28 mouse cellular contexts compared by ENCODE assay signal in the genomic region with DNA sequence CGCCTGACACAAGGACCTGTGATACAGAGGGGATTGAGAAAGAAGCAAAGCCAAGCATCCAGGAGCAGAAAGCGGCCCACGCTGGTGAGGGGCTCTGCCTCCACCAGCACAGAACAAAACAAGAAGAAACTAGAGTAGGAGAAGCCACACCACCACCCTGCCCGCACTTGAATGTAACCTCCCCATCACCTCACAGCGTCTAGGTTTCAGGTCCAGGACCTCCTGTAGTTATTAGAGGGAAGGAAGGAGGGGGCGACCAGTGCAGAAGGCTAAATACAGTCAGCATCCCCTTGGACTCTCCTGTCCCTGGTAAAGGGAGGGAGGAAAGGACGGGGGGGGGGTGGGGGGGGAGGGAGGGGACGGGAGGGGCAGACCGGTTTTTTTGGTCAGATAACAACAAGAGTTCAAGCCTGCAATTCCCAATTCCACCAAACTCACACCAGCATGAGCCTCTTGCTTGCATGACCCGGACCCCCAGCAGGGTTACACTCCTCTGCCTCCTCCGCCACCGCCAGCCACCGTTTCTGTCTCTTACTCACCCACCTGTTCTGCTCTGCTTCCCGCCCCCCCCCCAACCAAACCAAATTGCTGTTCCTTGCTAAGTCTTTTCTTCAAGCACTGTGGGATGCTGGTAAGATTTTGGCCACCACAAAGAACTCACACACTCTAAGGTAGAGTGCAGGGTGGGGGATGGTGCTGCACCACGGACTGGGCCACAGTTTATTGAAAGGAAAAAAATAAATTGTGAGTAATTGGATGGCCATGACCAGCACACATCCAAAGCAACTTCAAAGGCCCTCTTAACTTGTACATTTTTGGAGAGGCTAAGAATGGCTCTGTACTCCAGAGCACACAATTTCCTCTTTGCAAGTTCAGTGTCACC. TPM values are rescaled to one million over a fixed set of nuclear protein-coding genes. Genes with fewer than 3 reads are reported as not detected.
DNase-seq lines count a peak whose midpoint lies in the region; ATAC-seq lines count a peak whose summit lies in the region.
"Had no signal": no experiment of that assay in that cellular context is flagged by ENCODE, and none has a peak within 500 bp of the region (broad histone marks: within the 10 kb centered on the region; RNA-seq: fewer than 3 reads in every experiment).

No protein-coding gene starts in this region.

- H3K27me3 ChIP-seq in kidney, embryonic 14.5 days (ENCODE audit: control insufficient read depth, insufficient read depth, low read length): peaks cover 89% of the 10 kb centered on the region
- peaks cover 68% of the 10 kb centered on the region for H3K27me3 ChIP-seq in neural tube, embryonic 15.5 days (replicated peaks)

- no peak overlapping the region for H3K9ac ChIP-seq in kidney, embryonic 14.5 days (ENCODE audit: low read depth, low read length)
- H3K9ac ChIP-seq in neural tube, embryonic 15.5 days (replicated peaks): no peak overlapping the region
- H3K9ac ChIP-seq: forebrain, embryonic 12.5 days; hindbrain, embryonic 13.5 days; liver, embryonic 13.5 days had no signal

- no peak overlapping the region for H3K27ac ChIP-seq in kidney, embryonic 14.5 days (ENCODE audit: low read depth, low read length)
- H3K27ac ChIP-seq in neural tube, embryonic 15.5 days (replicated peaks): no peak overlapping the region
- H3K27ac ChIP-seq: forebrain, embryonic 12.5 days; heart, embryonic 10.5 days; hindbrain, embryonic 13.5 days; liver, embryonic 13.5 days had no signal

- H3K4me1 ChIP-seq in kidney, embryonic 14.5 days (ENCODE audit: control insufficient read depth, insufficient read depth, low read length): no peaks in the 10 kb centered on the region
- no peaks in the 10 kb centered on the region for H3K4me1 ChIP-seq in neural tube, embryonic 15.5 days
- H3K4me1 ChIP-seq: forebrain, embryonic 12.5 days; heart, embryonic 10.5 days; hindbrain, embryonic 13.5 days; liver, embryonic 13.5 days had no signal

- H3K9me3 ChIP-seq in kidney, embryonic 14.5 days (ENCODE audit: control insufficient read depth, low read length): no peaks in the 10 kb centered on the region
- H3K9me3 ChIP-seq in neural tube, embryonic 15.5 days (replicated peaks): no peaks in the 10 kb centered on the region
- H3K9me3 ChIP-seq: forebrain, embryonic 12.5 days; heart, embryonic 10.5 days; hindbrain, embryonic 13.5 days; liver, embryonic 13.5 days had no signal

- DNase-seq in embryo, embryonic 10.5 days (ENCODE audit: low spot score): peak; percentile 13
- DNase-seq in embryo, embryonic 11 days: no peak
- DNase-seq in kidney, postnatal 14 days: no peak
- DNase-seq in neural tube, embryonic 10.5 days (ENCODE audit: extremely low spot score, low spot score): peak; percentile 26
- DNase-seq in layer of hippocampus, adult 18-20 months (ENCODE audit: low spot score in 2 of 2): no peak
- DNase-seq in heart, adult 11 months: no peak
- DNase-seq: adrenal gland, postnatal 10 days; cerebellum, adult 9-10 months; gastrocnemius, postnatal 36 days; kidney, postnatal 10 days; liver, embryonic 13.5 days; right cerebral cortex, postnatal 14 days; spleen, adult 18-20 months; thymus, postnatal 36 days had no signal

- WGBS in kidney, embryonic 14.5 days: 5% methylated on average over 14 of the region's 15 CpGs
- WGBS in neural tube, embryonic 15.5 days: 4% methylated on average over 12 of the region's 15 CpGs

- H3K36me3 ChIP-seq in kidney, embryonic 14.5 days (ENCODE audit: control insufficient read depth, insufficient read depth, low read length): no peaks in the 10 kb centered on the region
- H3K36me3 ChIP-seq in neural tube, embryonic 15.5 days: no peaks in the 10 kb centered on the region
- H3K36me3 ChIP-seq: forebrain, embryonic 12.5 days; heart, embryonic 10.5 days; hindbrain, embryonic 13.5 days; liver, embryonic 13.5 days had no signal

- ATAC-seq in kidney, embryonic 14.5 days (ENCODE audit: low FRiP score, low TSS enrichment): 0 out of 2 replicates have a peak, but pooled peaks have one; percentile 43
- ATAC-seq in neural tube, embryonic 15.5 days (ENCODE audit: low FRiP score): no peak
- ATAC-seq: activated CD4-positive, CD25-positive, alpha-beta regulatory T cell, adult 4 months; intestine, postnatal 0 days had no signal

- no peak overlapping the region for H3K4me2 ChIP-seq in kidney, embryonic 14.5 days (replicated peaks; ENCODE audit: low read depth, low read length)
- no peak overlapping the region for H3K4me2 ChIP-seq in neural tube, embryonic 15.5 days
- H3K4me2 ChIP-seq: forebrain, embryonic 12.5 days; hindbrain, embryonic 13.5 days; liver, embryonic 13.5 days had no signal

- no peak overlapping the region for H3K4me3 ChIP-seq in kidney, embryonic 14.5 days (ENCODE audit: low read length)
- no peak overlapping the region for H3K4me3 ChIP-seq in neural tube, embryonic 15.5 days (replicated peaks)
- H3K4me3 ChIP-seq: forebrain, embryonic 12.5 days; heart, embryonic 10.5 days; hindbrain, embryonic 13.5 days; liver, embryonic 13.5 days had no signal

RNA-seq across cellular contexts. Expression of a gene that starts 19.2 kb away (rescaled TPM):
- polyA plus RNA-seq in kidney, embryonic 14.5 days (2014; fragmentation: Nextera tagmentation; extraction: Ambion mirVana): not detected in 2 replicates
- polyA plus RNA-seq in neural tube, embryonic 15.5 days (2015; fragmentation: Nextera tagmentation; extraction: Ambion mirVana): 0.23 and 0.82 TPM in 2 replicates
- not detected for total RNA-seq in layer of hippocampus, adult 18-20 months (2021)
- total RNA-seq: gastrocnemius, postnatal 36 days; layer of hippocampus, adult 8-10 months; left cerebral cortex, adult 18-20 months; left cerebral cortex, postnatal 36 days; monocyte, adult 5-6 weeks; neutrophil, adult 5-6 weeks had no signal
- polyA plus RNA-seq: activated CD4-positive, CD25-positive, alpha-beta regulatory T cell, adult 4 months; forebrain, embryonic 12.5 days; heart, postnatal 0 days; hindbrain, embryonic 13.5 days; liver, embryonic 13.5 days; lung, embryonic 16.5 days had no signal

RNA-seq across cellular contexts. Expression of a gene that starts 37.2 kb away (rescaled TPM):
- polyA plus RNA-seq in kidney, embryonic 14.5 days (2014; fragmentation: Nextera tagmentation; extraction: Ambion mirVana): 59.7 and 61.8 TPM in 2 replicates
- polyA plus RNA-seq in neural tube, embryonic 15.5 days (2015; fragmentation: Nextera tagmentation; extraction: Ambion mirVana): 56.5 and 63.7 TPM in 2 replicates
- 10 to 100 TPM; 80.6 to 86.4 TPM for total RNA-seq in layer of hippocampus, adult 18-20 months (2021)

Comparison
In these comparisons a context has a peak if more than half of its experiments do, and no peak if none do; other contexts are left out.
1. DNase-seq: peak in embryo, embryonic 10.5 days (single experiment) and neural tube, embryonic 10.5 days (single experiment); none in embryo, embryonic 11 days (single experiment), kidney, postnatal 14 days (single experiment), layer of hippocampus, adult 18-20 months (0 of 2) and heart, adult 11 months (single experiment).